Mouse (Mus musculus) olfactory bulb, adult 2 months (tissue): ENCODE measurements around the gene Cxcl5. TPM values are rescaled to one million over a fixed set of nuclear protein-coding genes. Genes with fewer than 3 reads are reported as not detected.
"Not testable (repeated sequence)": the region's sequence is repeated elsewhere in the genome, so short reads cannot be mapped to it uniquely, and the experiment has no call there.

Experiments
- H3K27ac ChIP-seq: fragments of 200-500 bp; 2 replicates; pipeline ENCODE4 v1.5.1; 2012; ENCODE audit warnings: low read depth, low read length; ENCODE audit not compliant: insufficient read depth
- H3K4me1 ChIP-seq: fragments of 200-500 bp; 2 replicates; pipeline ENCODE4 v1.6.1; 2012; ENCODE audit warnings: low read length; ENCODE audit not compliant: control insufficient read depth, insufficient read depth
- H3K4me3 ChIP-seq: fragments of 200-500 bp; 2 replicates; pipeline ENCODE4 v1.5.1; 2012; ENCODE audit warnings: mild to moderate bottlenecking, low read depth, low read length, moderate library complexity; ENCODE audit not compliant: insufficient read depth
- CTCF ChIP-seq: fragments of 200-500 bp; IDR thresholded peaks from 2 replicates; pipeline ENCODE4 v1.5.1; 2012; ENCODE audit warnings: low read depth, mild to moderate bottlenecking, low read length, moderate library complexity; ENCODE audit not compliant: insufficient read depth
- POLR2A ChIP-seq: fragments of 200-500 bp; IDR thresholded peaks from 2 replicates; pipeline ENCODE4 v1.6.1; 2012; ENCODE audit warnings: mild to moderate bottlenecking, low read depth, low read length, moderate library complexity; ENCODE audit not compliant: insufficient read depth
- WGBS: fragments of 180-500 bp; shearing (Covaris S2); methylation state at CpG from one replicate; pipeline ENCODE4 v1.1.7; 2018; 5-methylcytosine and 5-hydroxymethylcytosine counted together
- polyA plus RNA-seq: library from polyadenylated mRNA; stranded (reverse); fragments of >200 nt; gene quantifications from 2 replicates; pipeline ENCODE4 v1.2.4, GENCODE M21; 2012; ENCODE audit warnings: low replicate concordance; ENCODE audit not compliant: missing spikeins, insufficient read depth, insufficient read length

Gene Cxcl5
- polyA plus RNA-seq, 1 experiment: not detected

GRCm38 (mm10) chr5:90777621-90778020 lies 18.5 kb downstream of the Cxcl5 start:
- H3K4me1 ChIP-seq: no peaks in the 10 kb centered on the region
- H3K27ac ChIP-seq: no peak overlapping the region
- H3K4me3 ChIP-seq: no peak overlapping the region
- WGBS: 64% methylated on average over 10 of the region's 10 CpGs
- no peak for TF ChIP-seq POLR2A
- no peak for TF ChIP-seq CTCF

- TF ChIP-seq POLR2A: no peak
- no peak for TF ChIP-seq CTCF
- no peaks in the 10 kb centered on the region for H3K4me1 ChIP-seq
- WGBS: 80% methylated on average over 6 of the region's 6 CpGs
- H3K4me3 ChIP-seq: no peak overlapping the region
- no peak overlapping the region for H3K27ac ChIP-seq
Observed at GRCm38 (mm10) chr5:90778856-90779255, 19.7 kb downstream of the Cxcl5 start.

- TF ChIP-seq POLR2A (no peak), CTCF (no peak)
- Histone ChIP-seq H3K27ac (no peak overlapping the region), H3K4me1 (peaks cover 8% of the 10 kb centered on the region), H3K4me3 (no peak overlapping the region)
- WGBS: 82% methylated on average over 3 of the region's 3 CpGs
Observed at GRCm38 (mm10) chr5:90783697-90784096, 24.5 kb downstream of the Cxcl5 start.

DNA sequence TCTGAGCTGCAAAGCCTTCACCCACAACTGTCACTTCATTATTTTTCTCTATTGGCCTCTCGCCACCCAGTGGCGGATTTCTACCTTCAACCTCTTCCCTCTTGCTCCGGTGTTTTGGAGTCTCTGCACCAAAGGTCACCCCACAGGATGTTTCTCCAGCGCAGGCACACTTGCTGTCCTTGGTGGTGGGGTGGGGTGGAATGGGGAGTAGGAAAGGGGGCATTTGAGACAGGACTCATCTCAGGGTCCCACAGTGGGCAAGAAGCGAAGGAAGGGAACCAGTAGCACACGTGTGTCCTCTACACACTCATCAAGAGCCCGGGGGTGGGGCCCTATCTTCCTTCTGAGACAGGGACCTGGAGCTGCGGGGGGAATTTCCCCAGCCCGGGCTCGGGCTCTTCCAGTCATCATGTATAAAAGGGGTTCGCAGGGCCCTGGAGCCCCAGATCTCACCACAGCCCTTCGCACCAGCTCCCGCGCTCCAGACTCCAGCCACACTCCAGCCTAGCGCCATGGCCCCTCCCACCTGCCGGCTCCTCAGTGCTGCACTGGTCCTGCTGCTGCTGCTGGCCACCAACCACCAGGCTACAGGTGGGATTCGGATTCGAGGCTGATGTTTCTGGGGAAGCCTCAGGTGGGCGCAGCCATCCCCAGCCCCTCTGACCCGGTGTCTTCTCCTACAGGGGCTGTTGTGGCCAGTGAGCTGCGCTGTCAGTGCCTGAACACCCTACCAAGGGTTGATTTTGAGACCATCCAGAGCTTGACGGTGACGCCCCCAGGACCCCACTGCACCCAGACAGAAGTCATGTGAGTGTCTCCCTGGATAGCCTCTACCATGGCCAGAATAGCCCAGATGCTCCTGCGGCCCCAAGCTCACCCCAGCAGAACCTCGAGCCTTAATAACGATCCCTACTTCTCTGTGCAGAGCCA lies 26.8 kb downstream of the Cxcl5 start, which contains the start of gene Cxcl3:
Gene Cxcl3 (plus strand): TSS at position 445 of the 930 bp plus-strand sequence.
- Histone ChIP-seq H3K4me3 (no peak within 1 kb of the TSS), H3K27ac (no peak within 1 kb of the TSS), H3K4me1 (peaks cover 8% of the 10 kb centered on the region)
- WGBS: 17% methylated on average over 26 of the region's 26 CpGs
- no peak for TF ChIP-seq POLR2A
- TF ChIP-seq CTCF: no peak

DNA sequence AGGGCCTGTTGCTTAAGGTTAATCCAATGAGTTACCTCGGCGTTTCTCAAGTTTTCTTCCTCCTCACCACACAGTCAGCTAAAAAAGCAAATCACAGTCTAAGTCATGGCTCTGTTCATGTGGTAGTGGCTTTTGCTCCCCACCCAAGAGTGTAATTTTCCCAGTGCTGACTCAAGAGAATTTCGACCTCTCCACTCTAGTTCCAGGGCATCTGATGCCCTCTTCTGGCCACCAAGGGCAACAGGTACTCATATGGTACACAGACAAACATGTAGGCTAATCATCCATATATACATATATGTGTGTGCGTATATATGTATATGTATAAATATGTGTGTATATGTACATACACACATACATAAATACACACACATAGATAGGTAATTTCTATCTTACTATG lies 29.0 kb downstream of the Cxcl5 start:
- WGBS: 85% methylated on average over 4 of the region's 4 CpGs
- TF ChIP-seq CTCF (no peak), POLR2A (no peak)
- H3K4me3 ChIP-seq: no peak overlapping the region

GRCm38 (mm10) chr5:90789306-90790073 lies 30.3 kb downstream of the Cxcl5 start:
- H3K27ac ChIP-seq: no peak overlapping the region
- TF ChIP-seq CTCF (no peak), POLR2A (no peak)
- 89% methylated on average over 11 of the region's 11 CpGs for WGBS
- H3K4me3 ChIP-seq: no peak overlapping the region
- peaks cover 8% of the 10 kb centered on the region for H3K4me1 ChIP-seq

More for the DNA sequence above, 29.0 kb downstream of the Cxcl5 start:
- Histone ChIP-seq H3K4me1 (peaks cover 8% of the 10 kb centered on the region), H3K27ac (no peak overlapping the region)

- WGBS: 85% methylated on average over 8 of the region's 8 CpGs
- H3K4me1 ChIP-seq: peaks cover 8% of the 10 kb centered on the region
- TF ChIP-seq POLR2A (no peak), CTCF (no peak)
- H3K27ac ChIP-seq: no peak overlapping the region
- H3K4me3 ChIP-seq: no peak overlapping the region
Observed at GRCm38 (mm10) chr5:90790074-90790502, 30.9 kb downstream of the Cxcl5 start.

DNA sequence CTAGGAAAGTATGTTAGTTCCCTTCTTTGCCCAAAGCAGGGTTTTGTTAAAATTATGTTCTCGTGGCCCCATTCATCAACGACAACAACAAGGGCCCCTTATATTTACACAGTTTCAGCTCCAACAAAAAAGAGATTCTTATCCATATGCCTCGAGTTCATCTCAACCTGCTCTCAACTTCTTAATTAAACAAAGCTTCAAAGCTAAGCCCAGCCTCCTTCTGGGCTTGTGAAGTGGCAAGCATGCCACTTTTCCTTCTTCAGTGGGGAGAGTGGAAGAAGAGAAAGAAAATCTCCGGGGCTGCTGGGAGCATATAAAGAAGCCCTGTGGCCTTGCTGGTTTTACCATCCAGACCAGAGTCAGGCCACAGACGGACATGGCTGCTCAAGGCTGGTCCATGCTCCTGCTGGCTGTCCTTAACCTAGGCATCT lies 35.0 kb downstream of the Cxcl5 start, which contains the start of gene Cxcl15:
Gene Cxcl15 (plus strand): TSS at position 340 of the 431 bp plus-strand sequence.
- WGBS: 63% methylated on average over 5 of the region's 5 CpGs
- H3K27ac ChIP-seq: no peak within 1 kb of the TSS
- H3K4me1 ChIP-seq: no peaks in the 10 kb centered on the region
- H3K4me3 ChIP-seq: no peak within 1 kb of the TSS
- TF ChIP-seq CTCF (no peak), POLR2A (no peak)

DNA sequence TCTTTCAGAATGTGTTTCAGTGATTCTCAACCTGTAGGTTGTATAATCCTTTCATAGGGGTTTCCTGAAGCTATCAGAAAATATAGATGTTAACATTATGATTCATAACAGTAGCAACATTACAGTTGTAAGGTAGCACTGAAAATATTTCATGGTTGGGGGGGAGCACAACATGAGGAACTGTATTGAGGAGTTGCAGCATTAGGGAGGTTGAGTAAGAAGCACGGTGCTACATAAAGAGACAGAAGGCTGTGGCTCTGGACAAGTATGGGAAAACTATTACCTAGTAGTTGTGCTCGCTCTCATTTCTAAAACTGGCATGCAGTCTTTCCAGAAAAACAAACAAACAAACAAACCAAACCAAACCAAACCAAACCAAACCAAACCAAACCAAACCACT lies 36.2 kb downstream of the Cxcl5 start:
- not testable (repeated sequence) for H3K27ac ChIP-seq, H3K4me1 ChIP-seq, H3K4me3 ChIP-seq
- 87% methylated on average over 2 of the region's 2 CpGs for WGBS
